Mouse (Mus musculus): ENCODE data around the gene March5.

The March5 gene

DNA sequence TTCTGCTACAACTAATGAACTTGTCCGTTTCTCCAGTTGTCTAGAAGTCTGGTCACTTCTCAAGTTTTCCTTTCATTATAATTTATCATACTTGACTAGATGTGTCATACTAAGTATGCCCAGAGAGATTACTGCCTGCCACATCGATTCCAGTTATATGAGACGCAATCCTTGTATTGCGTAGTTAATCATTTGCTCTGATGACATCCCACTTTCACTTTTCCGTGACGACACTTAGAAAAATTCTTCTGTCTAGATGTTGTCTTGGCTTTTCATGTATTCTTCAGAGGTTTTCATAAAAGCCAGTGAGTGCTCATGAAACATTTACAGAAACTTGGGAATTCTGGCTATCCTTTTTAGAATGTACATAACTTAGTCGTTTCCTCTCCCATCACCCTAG lies 1.6 kb downstream of the March5 start:
- no peak for DNase-seq (ENCODE audit: low spot score)

DNA sequence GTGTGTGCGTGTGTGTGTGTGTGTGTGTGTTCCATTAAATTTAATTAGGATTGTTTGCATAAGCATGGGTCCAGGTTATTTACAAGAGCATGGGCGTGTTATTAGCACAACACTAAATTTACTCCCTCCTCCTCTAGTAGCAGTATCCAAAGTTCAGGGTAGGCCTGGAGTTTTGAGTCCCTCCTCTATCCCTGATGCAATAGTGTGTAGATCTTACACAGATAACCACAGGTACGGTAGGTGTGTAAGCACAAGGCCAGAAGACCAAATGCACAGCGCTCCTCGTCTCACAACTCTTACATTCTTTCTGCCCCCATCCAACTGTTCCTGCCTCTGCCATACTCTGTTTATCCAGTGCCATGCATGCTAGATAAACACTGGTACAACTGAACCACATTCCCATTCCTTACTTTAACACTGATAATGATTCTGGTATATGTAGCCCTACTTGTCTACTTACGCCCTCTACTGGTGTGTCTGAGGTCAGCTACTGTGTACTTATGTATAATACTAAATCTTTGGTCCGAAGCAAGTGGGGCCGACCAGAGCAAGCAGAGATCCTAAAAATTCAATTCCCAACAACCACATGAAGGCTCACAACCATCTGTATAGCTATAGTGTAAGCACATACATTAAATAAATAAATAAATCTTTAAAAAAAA lies 2.3 kb downstream of the March5 start:
- no peak for DNase-seq (ENCODE audit: low spot score)

DNA sequence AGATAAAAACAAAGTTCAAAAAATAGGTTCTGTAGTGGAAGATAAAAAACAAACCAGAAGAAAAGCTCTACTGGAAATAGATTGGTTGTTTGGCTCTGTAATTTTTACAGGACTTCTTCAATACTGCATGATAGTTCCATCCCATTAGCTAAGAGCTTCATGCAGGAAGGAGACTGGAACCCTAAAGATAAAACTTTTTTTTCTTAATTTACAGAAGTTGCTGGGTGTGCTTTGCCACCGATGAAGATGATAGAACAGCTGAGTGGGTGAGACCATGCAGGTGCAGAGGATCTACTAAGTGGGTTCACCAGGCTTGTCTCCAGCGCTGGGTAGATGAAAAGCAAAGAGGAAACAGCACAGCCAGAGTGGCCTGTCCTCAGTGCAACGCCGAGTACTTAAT lies 3.1 kb downstream of the March5 start:
- DNase-seq (ENCODE audit: low spot score): no peak

DNA sequence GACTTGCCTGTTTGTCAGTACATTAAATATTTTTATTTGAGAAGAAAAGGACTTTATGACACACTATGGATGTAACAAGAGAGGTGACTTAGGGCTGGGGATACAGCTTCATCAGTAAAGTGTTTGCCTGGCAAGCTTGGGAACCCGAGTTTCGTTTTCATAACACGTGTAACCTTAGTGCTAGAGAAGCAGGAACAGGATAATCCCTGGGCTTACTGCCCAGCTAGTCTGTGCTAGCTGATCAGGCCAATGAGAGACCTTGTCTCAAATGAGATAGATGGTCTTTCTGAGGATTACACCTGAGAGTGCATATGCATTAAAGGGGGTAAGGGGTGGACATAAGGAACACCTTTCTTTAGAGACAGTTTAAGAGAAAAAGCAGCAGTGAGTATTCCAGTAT lies 4.1 kb downstream of the March5 start:
- no peak for DNase-seq (ENCODE audit: low spot score)

DNA sequence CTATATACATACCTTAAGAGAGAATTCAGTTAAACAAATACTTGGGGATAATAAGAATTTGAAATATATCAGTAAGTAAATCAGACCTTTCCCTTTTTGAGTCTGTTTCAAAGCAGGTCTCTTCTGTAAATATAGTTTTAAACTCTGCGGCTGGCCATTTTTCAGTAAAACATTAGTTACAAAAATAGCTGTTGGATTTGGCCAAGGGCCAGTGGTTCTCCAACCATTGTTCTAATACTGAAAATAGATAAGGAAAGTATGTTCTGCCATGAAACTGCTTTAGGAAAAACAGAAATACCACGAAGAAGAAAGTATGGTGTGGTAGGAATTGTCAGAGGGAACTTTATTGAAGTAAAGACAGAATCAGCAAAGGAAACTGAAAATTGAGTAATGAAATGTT lies 7.4 kb downstream of the March5 start:
- DNase-seq (ENCODE audit: low spot score): no peak

DNA sequence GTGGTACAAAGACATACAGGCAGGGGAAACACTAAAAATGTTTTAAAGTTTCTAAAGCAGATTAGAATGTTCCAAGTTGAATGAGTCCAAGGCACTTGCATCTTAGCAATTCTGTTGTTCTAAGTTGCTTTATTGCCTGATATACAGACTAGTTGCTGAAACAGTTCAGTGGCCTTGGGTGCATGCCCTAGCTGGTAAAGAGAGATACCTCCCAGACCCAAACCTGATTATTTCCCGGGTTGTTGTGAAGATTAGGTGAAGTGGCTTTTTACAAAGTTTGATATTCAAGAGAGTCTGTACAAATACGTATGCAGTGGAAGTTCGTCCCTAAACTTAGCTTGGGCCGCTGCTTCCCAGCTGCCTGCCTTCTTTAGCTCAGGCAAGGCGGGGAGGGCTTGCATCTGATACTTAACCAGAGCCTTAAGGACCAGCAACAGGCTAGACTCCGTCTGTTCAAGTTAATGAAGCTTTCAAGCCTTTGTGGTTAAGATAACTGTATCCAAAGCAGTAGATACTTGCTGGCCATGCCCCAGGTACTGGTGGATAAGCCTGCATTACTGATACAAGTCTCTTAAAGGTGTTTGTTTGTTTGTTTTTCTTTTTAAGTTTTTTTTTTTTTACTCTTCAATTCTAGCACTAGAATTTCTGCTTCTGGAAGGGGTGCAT lies 18.0 kb downstream of the March5 start:
- DNase-seq (ENCODE audit: low spot score): no peak

DNA sequence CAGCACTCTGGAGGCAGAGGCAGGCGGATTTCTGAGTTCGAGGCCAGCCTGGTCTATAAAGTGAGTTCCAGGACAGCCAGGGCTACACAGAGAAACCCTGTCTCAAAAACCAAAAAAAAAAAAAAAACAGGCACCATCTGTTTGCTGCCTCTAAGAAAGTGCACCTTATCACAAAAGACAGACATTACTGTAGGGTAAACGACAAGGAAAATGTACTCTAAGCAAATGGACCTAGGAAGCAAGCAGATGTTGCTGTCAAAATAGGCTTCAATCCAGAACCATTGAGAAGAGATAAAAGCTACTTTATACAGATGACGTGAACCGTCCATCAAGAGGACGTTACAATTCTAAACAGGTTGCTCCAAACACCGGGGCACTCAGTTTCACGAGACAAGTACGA lies 25.3 kb downstream of the March5 start:
- DNase-seq (ENCODE audit: low spot score): peak; percentile 81

DNA sequence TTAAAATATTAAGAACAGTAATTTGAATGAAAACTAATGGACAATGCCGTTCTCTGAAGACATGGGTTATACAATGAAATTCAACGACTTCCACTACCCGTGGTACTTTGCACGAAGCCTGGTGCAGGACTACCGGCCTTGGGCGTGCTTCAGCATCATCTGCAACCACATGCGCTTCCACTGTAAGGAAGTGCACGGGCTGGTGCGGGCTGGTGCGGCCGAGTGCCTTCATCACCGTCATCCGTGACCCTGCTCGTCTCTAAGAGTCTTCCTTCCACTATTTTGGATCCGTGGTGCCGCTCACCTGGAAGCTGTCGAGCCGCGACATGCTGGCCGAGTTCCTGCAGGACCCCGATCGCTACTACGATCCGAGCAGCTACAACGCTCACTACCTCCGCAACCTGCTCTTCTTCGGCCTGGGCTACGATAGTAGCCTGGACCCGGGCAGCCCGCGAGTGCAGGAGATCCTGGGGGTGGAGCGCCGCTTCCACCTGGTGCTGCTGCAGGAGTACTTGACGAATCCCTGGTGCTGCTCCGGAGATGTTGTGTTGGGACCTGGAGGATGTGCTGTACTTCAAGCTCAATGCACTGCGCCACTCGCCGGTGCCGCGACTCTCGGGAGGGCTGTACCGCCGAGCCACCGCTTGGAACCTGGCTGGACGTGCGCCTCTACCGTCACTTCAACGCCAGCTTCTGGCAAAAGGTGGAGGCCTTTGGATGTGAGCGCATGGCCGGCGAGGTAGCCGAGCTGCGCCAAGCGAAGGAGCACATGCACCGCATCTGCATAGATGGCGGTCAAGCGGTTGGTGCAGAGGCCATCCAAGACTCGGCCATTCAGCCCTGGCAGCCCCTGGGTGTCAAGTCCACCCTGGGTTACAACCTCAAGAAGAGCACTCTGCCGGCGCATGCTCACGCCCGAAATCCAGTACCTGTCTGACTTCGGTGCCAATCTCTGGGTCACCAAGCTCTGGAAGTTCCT lies 26.5 kb downstream of the March5 start:
- peak; percentile 39 for DNase-seq (ENCODE audit: low spot score)

DNA sequence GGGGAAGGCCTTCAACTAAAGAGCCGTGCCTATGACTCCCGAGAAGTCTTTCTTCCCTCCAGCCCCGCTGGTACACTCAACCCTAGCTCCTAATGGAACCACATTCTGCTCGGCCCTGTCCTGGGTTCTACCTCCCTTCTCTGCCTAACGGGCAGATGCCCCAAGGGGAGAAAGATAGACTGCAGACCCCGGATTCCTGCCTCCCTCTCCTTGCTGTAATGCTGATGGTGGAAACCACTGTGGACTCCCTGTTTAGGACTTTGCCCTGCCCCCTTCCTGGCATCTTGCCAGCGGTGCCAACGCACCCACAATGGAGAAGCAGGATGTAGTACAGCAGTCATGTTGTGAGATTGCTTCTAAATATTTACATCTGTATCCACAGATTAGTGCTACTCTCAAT lies 28.5 kb downstream of the March5 start:
- DNase-seq (ENCODE audit: low spot score): no peak

DNA sequence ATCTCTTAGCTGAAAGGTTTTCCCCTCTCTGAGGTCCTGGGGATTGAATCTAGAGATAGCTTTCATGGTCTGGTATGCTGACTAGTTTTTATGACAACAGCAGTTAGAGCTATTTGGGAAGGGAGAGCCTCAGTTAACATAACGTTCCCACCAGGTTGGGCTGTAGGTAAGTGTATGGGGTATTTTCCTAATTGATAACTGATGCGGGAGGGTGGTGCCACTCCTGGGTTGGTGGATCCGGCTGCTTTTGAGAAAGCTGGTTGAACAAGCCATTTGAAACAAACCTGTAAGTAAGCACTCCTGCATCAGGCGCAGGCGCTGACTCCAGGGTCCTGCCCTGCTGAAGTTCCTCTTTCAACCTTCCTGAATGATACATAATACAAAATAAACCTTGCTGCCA lies 30.0 kb downstream of the March5 start:
- DNase-seq (ENCODE audit: low spot score): peak; percentile 67

DNA sequence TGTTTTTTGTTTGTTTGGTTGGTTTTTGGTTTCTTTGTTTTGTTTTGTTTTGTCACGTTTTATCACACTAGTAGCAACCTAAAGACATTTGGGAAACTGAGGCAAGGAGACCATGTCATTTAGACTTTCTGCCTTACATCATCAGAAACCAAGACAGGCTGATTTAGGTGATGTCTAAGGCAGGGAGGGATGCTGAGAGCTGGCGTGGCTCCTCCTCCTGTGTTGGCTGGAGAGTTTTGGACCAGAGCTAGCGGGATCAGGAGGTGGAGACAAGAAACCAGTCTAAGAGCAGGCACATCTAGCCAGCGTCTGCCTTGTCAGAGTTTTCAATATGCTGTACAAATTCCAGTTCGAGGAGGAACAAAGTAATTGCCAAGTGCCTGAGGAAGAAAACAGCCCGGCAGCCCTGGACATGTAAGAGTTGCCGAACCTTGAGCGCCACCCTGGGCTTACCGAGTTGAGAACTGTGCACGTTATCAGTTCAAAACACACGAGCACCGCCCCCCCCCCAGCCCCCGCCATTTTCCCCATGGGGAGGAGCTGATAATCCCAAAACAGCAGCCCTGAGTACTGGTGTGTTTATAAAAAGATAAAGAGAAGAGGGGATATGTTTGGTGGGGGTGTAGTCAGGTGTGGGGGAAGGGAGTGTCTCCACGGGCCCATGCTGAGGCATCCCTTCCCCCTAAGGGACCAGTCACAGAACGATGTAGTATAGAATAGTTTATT lies 30.5 kb downstream of the March5 start:
- peak; percentile 92 for DNase-seq (ENCODE audit: low spot score)

DNA sequence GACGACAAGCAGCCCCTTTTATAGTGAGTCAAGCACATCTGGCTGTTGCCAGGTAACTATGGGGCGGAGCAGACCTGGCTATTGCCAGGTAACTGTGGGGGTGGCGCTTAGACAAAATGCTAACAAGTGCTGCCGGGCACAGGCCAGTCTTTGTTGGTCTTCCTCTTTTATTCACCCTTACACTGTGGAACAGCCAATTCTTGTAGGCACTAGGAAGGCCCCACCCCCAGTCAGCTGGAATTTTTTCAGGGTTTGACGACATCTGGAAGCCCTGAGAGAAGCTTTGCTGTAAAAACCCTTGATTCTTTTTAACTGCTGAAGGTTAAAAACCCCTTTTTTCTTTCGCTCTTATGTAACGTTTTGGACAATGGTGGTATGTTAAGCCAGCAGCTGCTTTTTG lies 31.3 kb downstream of the March5 start:
- peak; percentile 54 for DNase-seq (ENCODE audit: low spot score)

DNA sequence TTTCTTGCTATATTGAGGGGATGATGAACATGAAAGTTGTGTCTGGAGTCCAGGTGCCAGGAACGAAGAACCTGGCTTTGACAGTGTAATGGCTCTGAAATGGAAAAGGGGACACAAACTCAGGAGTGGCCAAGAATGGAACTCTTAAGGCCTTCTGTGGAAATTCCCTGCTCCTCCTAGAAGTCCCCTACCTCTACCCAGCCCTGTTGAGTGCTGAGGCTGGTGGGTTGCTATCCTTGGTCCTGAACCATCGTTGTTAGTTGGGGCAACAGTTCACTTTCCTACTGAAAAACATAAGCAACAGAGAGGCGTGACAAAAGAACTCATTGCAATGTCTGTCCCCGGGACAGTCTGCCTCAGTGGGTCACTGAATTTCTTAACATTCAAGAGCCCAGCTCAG lies 31.8 kb downstream of the March5 start:
- DNase-seq (ENCODE audit: low spot score): peak; percentile 71

DNA sequence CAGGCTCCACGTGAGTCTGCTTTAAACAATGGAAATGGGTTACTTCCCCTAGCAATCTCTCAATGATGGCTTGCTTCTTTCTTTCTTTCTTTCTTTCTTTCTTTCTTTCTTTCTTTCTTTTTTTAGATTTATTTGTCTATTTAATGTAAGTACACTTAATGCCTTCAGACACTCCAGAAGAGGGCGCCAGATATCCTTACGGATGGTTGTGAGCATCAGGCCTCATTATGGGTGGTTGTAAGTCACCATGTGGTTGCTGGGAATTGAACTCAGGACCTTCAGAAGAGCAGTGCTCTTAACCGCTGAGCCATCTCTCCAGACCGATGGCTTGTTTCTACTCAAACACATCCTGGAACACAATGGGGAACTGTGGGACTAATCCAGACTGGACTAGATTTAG lies 33.9 kb downstream of the March5 start:
- DNase-seq (ENCODE audit: low spot score): no peak

DNA sequence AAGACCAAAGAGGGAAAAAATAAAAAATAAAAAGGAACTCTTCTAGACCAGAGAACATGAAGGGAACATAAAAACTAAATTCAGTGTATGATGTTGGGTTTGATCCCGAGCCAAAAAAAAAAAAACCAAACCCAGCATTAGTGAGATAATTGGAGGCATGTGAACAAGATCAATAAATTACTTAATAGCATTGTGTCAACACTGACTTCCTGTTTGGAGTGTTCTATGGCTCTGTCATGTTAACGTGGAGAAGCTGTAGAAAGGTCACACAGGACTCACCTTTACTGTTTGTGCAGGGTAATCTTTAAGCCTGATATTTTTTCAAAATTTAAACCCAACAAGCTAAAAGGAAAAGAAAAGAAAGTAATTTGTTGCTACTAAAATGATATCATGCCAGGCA lies 35.4 kb downstream of the March5 start:
- DNase-seq (ENCODE audit: low spot score): no peak

DNA sequence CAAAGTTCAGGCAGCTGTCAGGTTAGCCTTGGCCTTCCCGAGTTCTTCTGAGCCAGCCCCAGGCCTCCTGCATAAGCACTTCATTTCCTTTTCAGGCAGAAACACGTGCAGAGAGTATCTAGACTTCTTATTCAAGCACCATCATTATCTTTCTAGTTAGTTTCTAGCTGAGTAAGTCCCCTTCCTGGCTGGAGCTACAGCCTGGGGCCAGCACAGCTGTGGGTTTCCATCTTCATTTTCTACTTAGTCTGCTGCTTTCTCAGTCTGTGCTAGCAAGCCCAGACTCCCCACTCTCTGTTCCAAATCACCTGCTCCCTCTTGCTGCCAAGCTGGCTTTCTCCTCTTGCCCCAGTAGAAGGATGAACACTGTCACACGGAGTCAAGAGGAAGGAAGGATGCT lies 39.5 kb downstream of the March5 start:
- DNase-seq (ENCODE audit: low spot score): no peak

DNA sequence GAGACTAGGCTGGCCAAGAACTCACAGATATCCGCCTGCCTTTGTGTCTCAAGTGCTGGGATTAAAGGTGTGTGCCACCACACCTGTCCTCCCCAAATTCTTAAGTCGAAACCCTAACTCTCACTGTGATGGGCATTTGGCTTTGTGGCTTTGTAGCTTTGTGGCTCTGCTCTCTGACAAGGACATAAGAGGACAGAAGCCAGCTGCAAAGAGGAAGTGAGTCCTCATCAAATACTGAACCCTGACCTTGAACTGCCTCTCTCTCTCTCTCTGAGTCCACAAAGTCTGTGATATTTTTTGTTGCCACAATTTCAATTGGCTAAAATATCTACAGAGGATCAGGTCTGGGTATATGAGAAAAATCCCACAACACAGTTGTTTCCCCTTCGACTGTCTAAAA lies 40.9 kb downstream of the March5 start:
- DNase-seq (ENCODE audit: low spot score): no peak

DNA sequence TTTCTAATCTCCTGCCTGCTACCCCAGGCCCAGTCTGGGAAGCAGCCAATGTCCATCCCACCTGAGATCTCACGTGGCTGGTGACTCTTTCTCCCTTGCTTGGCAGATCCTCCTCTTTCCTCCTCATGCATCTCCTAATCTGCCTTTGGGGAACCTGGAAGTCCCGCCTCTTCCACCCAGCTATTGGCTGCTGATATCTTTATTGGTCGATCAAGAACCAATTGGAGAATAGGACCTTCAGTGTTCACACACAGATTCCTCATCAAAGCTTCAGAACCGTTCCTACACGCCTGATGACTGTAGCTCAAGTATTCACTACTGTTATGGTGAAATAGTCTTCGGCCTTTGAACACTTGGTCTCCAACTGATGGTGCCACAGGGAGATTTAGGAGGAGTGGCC lies 44.8 kb downstream of the March5 start:
- DNase-seq (ENCODE audit: low spot score): no peak

DNA sequence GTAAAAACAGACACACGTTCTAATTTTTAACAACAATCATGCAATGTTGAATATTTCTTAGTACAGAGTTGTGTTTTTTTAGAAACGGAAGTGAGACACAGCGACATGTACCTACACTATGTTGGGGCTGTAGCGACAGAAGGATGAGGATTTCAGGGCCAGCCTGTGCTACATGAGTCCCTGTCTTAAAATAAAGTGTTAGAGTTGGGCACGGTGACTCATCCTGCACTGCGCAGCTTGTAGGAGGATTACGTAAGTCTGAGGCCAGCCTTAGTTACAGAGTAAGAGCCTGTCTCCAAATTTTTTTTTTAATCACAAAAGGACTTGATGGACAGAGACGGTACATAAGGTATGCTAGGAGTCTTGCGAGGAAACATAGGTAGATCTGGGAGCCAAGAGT lies 48.0 kb downstream of the March5 start:
- no peak for DNase-seq (ENCODE audit: low spot score)

DNA sequence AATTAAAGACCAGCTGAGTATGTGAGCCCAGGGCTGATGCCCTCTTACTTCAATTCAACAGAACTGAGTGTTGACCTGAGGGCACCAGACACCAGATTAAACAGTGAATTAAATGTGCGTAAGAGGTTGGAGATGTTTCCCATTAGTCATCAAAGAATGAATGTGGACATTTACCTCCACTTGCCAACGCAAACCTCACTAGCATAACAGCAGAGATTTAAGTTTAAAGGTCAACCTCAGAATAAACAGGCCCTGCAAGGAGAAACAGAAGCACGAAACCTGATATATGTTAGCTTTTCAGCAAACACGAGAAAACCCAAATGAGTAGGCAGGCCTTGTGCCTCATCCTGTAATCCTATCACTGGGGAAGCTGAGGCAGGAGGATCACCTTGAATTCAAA lies 55.0 kb downstream of the March5 start:
- no peak for DNase-seq (ENCODE audit: low spot score)

DNA sequence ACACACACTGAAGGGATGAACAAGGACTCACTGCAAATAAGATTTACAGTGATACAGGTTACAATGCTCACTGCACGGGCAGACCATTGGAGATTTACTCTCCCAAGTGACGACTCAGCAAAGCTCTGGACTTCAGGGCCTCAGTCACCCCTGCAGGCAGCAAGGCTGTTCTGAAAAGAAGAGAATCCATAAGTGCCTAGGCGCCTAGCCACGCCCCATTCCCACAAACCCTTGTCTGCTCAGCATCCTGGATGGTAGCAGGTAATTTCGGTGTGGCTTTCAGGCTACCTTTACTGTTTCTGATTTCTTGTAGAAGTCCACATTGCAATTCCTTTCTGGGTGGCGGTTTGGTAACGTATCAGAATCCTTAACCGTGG lies 56.2 kb downstream of the March5 start:
- no peak for DNase-seq (ENCODE audit: low spot score)

Measured in c-Kit-positive CD71-positive TER-119-positive erythroid progenitor cells, embryonic 14.5 days (primary cell).